Comparison of ENCODE assay signal across 8 mouse cellular contexts in the genomic region with DNA sequence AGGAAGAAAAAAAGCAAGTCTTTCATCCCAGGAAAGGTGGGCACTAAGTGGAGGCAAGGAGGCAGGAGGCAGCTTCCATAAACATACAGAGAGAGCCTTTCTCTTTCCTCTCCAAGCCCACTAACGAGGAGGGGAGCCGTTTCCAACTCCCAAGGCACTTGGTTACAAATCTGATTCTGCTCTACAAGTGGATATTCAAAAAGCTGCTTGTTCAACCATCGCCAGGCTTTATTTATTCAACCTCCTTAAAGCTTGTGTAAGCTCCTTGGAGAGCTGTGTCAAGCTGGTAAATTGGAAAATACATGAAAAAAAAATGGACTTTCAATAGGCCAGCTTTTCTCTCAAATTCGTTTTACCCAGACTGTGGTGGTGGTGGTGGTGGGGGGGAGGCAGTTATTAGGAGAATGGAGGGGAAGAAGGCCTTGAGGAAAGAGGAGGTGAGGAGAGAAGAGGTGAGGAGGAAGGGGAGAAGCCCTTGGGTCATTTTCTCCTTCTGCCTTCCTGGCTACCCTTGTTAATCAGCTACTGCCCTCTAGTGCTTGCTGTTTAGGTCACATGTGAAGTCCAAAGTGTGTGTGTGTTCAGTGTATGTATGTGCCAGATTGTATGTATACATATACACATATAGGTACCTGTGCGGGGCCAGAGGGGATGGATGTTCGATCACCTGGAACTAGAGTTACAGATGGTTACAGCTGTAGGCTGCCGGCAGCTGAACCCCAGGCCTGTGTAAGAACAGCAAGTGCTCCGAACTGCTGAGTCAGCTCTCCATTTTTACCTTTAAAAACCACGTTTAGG. TPM values are rescaled to one million over a fixed set of nuclear protein-coding genes. Genes with fewer than 3 reads are reported as not detected.
A peak's percentile ranks its signal among the peaks of the same experiment; 100 is the strongest.
DNase-seq lines count a peak whose midpoint lies in the region; ATAC-seq lines count a peak whose summit lies in the region.

No protein-coding gene starts in this region.

- no peaks in the 10 kb centered on the region for H3K4me1 ChIP-seq in forebrain, embryonic 15.5 days

- H3K9ac ChIP-seq in forebrain, embryonic 15.5 days (replicated peaks): no peak overlapping the region

- H3K4me2 ChIP-seq in forebrain, embryonic 15.5 days (replicated peaks): no peak overlapping the region

- no peaks in the 10 kb centered on the region for H3K9me3 ChIP-seq in forebrain, embryonic 15.5 days

- no peaks in the 10 kb centered on the region for H3K27me3 ChIP-seq in forebrain, embryonic 15.5 days

- WGBS in forebrain, embryonic 15.5 days: 51% methylated on average over 9 of the region's 9 CpGs

- intact Hi-C loops in left cerebral cortex, postnatal 25 days (cut with DNase I): loop anchor here (2.0 to 5.0 kb wide), 3 partner anchors 40 to 182 kb away; a partner anchor contains a TSS

- H3K27ac ChIP-seq in forebrain, embryonic 15.5 days (replicated peaks): no peak overlapping the region

- no peaks in the 10 kb centered on the region for H3K36me3 ChIP-seq in forebrain, embryonic 15.5 days

- ATAC-seq in forebrain, embryonic 15.5 days (replicated peaks): peak; percentile 43; the same call in 1 of the 2 replicates
- ATAC-seq in erythroblast, adult 5-6 weeks (replicated peaks; ENCODE audit: low FRiP score, poor library complexity, severe bottlenecking): no peak

- no peak overlapping the region for H3K4me3 ChIP-seq in forebrain, embryonic 15.5 days

- DNase-seq in left cerebral cortex, postnatal 25 days (ENCODE audit: low spot score in 2 of 2): peak; percentile 40 to 55
- no peak for DNase-seq in left cerebral cortex, adult 18-20 months (ENCODE audit: low spot score in 2 of 2)
- DNase-seq in ZHBTc4 (ENCODE audit: low read depth, low spot score): peak; percentile 40
- DNase-seq in kidney, adult 9 months: peak; percentile 80
- DNase-seq in lung, postnatal 25 days (ENCODE audit: low spot score): peak; percentile 72
- no peak for DNase-seq in gastrocnemius, adult 8-10 months (ENCODE audit: low spot score in 2 of 2)

RNA-seq across cellular contexts. Expression of a gene that starts 25.1 kb away (rescaled TPM):
- 10 to 100 TPM in 1 of 2 experiments, 1 to 10 TPM in 1; 9.9 to 10.0 TPM for total RNA-seq in left cerebral cortex, postnatal 25 days (2021)
- total RNA-seq in left cerebral cortex, adult 18-20 months (2021): 10 to 100 TPM; 12.8 to 14.9 TPM
- 0.75 and 0.79 TPM in 2 replicates for polyA plus RNA-seq in forebrain, embryonic 15.5 days (2015; fragmentation: Nextera tagmentation; extraction: Ambion mirVana)
- total RNA-seq in erythroblast, adult 5-6 weeks (2015; ENCODE audit: low replicate concordance): 1.3 and 2.3 TPM in 2 replicates
- total RNA-seq in erythroblast, adult 5-6 weeks (2017; ENCODE audit: low replicate concordance): 0.26 and 0.70 TPM in 2 replicates
- total RNA-seq in gastrocnemius, adult 8-10 months (2022): 1 to 10 TPM in 1 of 4 experiments, under 1 TPM in 3; 0.46 to 1.0 (median 0.75) TPM

RNA-seq across cellular contexts. Expression of a gene that starts 32.2 kb away (rescaled TPM):
- 10 to 100 TPM; 32.1 to 36.1 TPM for total RNA-seq in left cerebral cortex, postnatal 25 days (2021)
- total RNA-seq in left cerebral cortex, adult 18-20 months (2021): 10 to 100 TPM; 37.3 to 38.4 TPM
- polyA plus RNA-seq in forebrain, embryonic 15.5 days (2015; fragmentation: Nextera tagmentation; extraction: Ambion mirVana): 45.8 and 46.0 TPM in 2 replicates
- 7.7 and 7.9 TPM in 2 replicates for total RNA-seq in erythroblast, adult 5-6 weeks (2015; ENCODE audit: low replicate concordance)
- 2.0 and 4.3 TPM in 2 replicates for total RNA-seq in erythroblast, adult 5-6 weeks (2017; ENCODE audit: low replicate concordance)
- 10 to 100 TPM; 16.8 to 18.8 (median 17.4) TPM for total RNA-seq in gastrocnemius, adult 8-10 months (2022)

RNA-seq across cellular contexts. Expression of a gene that starts 40.4 kb away (rescaled TPM):
- 10 to 100 TPM; 45.9 to 47.0 TPM for total RNA-seq in left cerebral cortex, postnatal 25 days (2021)
- 10 to 100 TPM; 45.9 to 47.3 TPM for total RNA-seq in left cerebral cortex, adult 18-20 months (2021)
- polyA plus RNA-seq in forebrain, embryonic 15.5 days (2015; fragmentation: Nextera tagmentation; extraction: Ambion mirVana): 20.4 and 23.2 TPM in 2 replicates
- 2.3 and 6.0 TPM in 2 replicates for total RNA-seq in erythroblast, adult 5-6 weeks (2015; ENCODE audit: low replicate concordance)
- total RNA-seq in erythroblast, adult 5-6 weeks (2017; ENCODE audit: low replicate concordance): 5.2 and 7.9 TPM in 2 replicates
- total RNA-seq in gastrocnemius, adult 8-10 months (2022): 10 to 100 TPM; 35.7 to 50.1 (median 41.2) TPM

Comparison
In these comparisons a context has a peak if more than half of its experiments do, and no peak if none do; other contexts are left out.
1. DNase-seq: peak in left cerebral cortex, postnatal 25 days (2 of 2), ZHBTc4 (single experiment), kidney, adult 9 months (single experiment) and lung, postnatal 25 days (single experiment); none in left cerebral cortex, adult 18-20 months (0 of 2) and gastrocnemius, adult 8-10 months (0 of 2).
2. RNA of a gene that starts 40.4 kb away (total RNA-seq): 45.9 to 47.3 TPM in left cerebral cortex, adult 18-20 months, 45.9 to 47.0 TPM in left cerebral cortex, postnatal 25 days and 35.7 to 50.1 TPM in gastrocnemius, adult 8-10 months; 2.3 to 7.9 TPM in erythroblast, adult 5-6 weeks; every median in the first group is over 4 times any median in the second.